Mouse (Mus musculus) adrenal gland, postnatal 10 days (tissue): Measurements from ENCODE around the gene Zfp143. TPM values are rescaled to one million over a fixed set of nuclear protein-coding genes. Genes with fewer than 3 reads are reported as not detected.

Source experiments
- DNase-seq: peaks from one replicate; pipeline ENCODE4 v3.0.0; 2021; ENCODE audit warnings: mixed read lengths
- total RNA-seq, 2 experiments: library from RNA; stranded (reverse); gene quantifications; 2 replicates each; pipeline ENCODE4 v1.2.3; 2021

The Zfp143 gene
- total RNA-seq, 2 experiments from 2014 or later: 10.3 to 14.9 TPM

GRCm38 (mm10) chr7:110138538-110138937, 77.5 kb downstream of the Zfp143 start:
- no peak for DNase-seq

- no peak for DNase-seq
These were observed 82.8 kb downstream of the Zfp143 start for GRCm38 (mm10) chr7:110143863-110144262.

Other genes with a start within 250 kb of the Zfp143 start
- gene Scube2, start 195.5 kb upstream of the Zfp143 start, total RNA-seq: 1 to 10 TPM in 1 of 2 experiments, under 1 TPM in 1; 0.69 to 1.1 TPM
- 100 to 1,000 TPM; 131 to 144 TPM for gene Dennd5a, start 100.7 kb upstream of the Zfp143 start, total RNA-seq
- 10 to 100 TPM; 41.1 to 45.2 TPM for gene Tmem41b, start 74.3 kb upstream of the Zfp143 start, total RNA-seq
- gene Ipo7, start 42.9 kb upstream of the Zfp143 start, total RNA-seq: 10 to 100 TPM; 80.5 to 82.4 TPM
- 10 to 100 TPM; 15.2 to 16.1 TPM for gene Wee1, start 60.8 kb downstream of the Zfp143 start, total RNA-seq
- gene Swap70, start 160.5 kb downstream of the Zfp143 start, total RNA-seq: 10 to 100 TPM; 18.6 to 26.3 TPM